Mouse (Mus musculus) heart, postnatal 25 days (tissue): ENCODE data around the gene Gm20481. TPM values are rescaled to one million over a fixed set of nuclear protein-coding genes. Genes with fewer than 3 reads are reported as not detected.
"Not testable (repeated sequence)": the region's sequence is repeated elsewhere in the genome, so short reads cannot be mapped to it uniquely, and the experiment has no call there.

Source experiments
- DNase-seq: peaks from one replicate; pipeline ENCODE4 v3.0.0; 2022; ENCODE audit warnings: low spot score
- intact Hi-C: fragments of 180-260 bp; cut with DNase I; formaldehyde crosslinking; loops from one replicate; pipeline ENCODE4 v1.15.1; 2025
- total RNA-seq, 2 experiments: library from RNA; stranded (reverse); gene quantifications; 2 replicates each; pipeline ENCODE4 v1.2.3; 2021

The Gm20481 gene
- total RNA-seq = not detected

DNA sequence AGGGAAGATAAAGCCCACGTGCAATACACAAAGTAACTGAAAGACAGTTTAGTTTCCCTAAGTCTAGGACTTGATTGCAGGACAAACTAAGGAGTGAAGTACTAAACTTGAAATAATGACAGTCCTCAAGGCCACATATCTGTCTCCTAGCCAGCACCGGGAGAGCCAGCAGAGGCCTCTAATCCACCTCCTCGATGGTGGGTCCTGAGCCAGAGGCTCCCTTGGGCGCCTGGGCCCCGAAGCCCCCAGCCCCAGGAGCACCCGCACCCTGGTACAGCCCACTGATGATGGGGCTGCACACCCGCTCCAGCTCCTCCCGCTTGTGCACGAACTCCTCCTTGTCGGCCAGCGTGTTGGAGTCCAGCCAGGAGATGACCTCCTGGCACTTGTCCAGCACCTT lies at the start of gene Gm20481:
Gene Gm20481, plus strand, starts transcription at position 91 of the 400 bp plus-strand sequence.
- DNase-seq, intact Hi-C loops: not testable (repeated sequence)

GRCm38 (mm10) chr17:34922939-34923338 lies 46.8 kb upstream of the Gm20481 start:
- no peak for DNase-seq
- intact Hi-C loops = no loop called here

DNA sequence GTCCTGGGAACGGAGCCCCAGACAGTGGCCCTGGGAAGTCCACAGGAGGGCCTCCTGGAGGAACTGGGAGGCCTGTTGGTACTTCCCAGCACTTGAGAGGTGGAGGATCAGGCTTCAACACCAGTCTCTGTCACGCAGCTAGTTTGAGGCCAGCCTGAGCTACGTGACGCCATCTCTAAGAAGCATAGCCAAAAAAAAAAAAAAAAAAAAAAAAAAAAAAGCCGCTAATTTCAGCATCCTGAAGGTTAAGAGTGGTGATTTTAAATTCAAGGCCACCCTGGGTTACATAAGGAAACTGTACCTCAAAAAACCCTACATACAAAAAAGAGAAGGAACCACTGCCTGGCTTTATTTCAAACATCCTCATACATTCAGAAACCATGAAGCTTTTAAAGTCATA lies 45.5 kb upstream of the Gm20481 start:
- DNase-seq = no peak
- intact Hi-C loops = no loop called here

GRCm38 (mm10) chr17:34927306-34928019 lies 42.2 kb upstream of the Gm20481 start:
- DNase-seq = no peak
- intact Hi-C loops = no loop called here

DNA sequence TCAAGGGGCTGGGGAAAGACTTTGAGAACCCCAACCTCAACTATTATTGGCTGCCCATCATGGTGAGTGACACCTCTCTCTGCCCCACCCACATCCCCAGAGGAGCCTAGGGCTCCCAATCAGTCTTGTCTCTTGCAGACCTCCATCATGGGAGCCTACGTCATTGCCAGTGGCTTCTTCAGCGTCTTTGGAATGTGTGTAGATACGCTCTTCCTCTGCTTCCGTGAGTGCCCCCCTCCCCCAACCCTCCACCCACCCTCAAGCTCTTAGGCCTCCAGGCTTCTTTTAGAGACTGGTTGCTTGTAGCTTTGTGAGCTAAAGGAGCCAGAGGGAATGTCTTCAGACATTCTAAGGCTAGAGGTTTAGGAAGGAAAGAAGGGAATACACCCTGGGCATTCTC lies 40.9 kb upstream of the Gm20481 start:
- intact Hi-C loops = no loop called here
- no peak for DNase-seq

GRCm38 (mm10) chr17:34931061-34931734 lies 38.5 kb upstream of the Gm20481 start, which contains the start of gene Neu1:
TSS of gene Neu1 (plus strand) at chr17:34931253.
- intact Hi-C loops = loop anchor here (2.0 to 10.0 kb wide), 2 partner anchors 22 to 54 kb away; partner anchors contain the start of gene Lsm2
- peak; percentile 98 for DNase-seq

GRCm38 (mm10) chr17:34931735-34932098 lies 38.0 kb upstream of the Gm20481 start:
- DNase-seq = no peak
- intact Hi-C loops = loop anchor here (2.0 to 10.0 kb wide), 2 partner anchors 21 to 53 kb away; partner anchors contain the start of gene Lsm2

DNA sequence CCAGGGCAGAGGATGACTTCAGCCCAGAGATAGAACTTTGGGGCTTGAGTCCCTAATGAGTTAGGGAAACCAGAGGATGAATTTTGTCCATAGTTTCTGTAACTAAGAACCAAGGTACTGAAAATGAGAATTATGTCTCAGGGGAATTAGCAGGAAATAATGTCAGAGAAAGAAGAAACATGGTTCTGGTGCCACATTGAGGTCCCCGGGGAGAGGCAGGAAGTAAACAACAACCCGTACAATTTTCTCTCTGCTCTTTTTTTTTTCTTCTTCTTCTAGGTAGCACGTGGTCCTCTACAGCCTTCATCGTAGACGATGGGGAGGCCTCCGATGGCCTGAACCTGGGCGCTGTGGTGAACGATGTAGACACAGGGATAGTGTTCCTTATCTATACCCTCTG lies 37.4 kb upstream of the Gm20481 start:
- DNase-seq = no peak
- intact Hi-C loops = loop anchor here (10.0 kb wide), 1 partner anchor 53 kb away; the partner anchor contains the start of gene Lsm2

- DNase-seq = no peak
- intact Hi-C loops = loop anchor here (10.0 kb wide), 1 partner anchor 51 kb away; the partner anchor contains the start of gene Lsm2
These were observed 35.7 kb upstream of the Gm20481 start for GRCm38 (mm10) chr17:34934031-34934430.

- intact Hi-C loops = loop anchor here (10.0 kb wide), 1 partner anchor 50 kb away; the partner anchor contains the start of gene Lsm2
- no peak for DNase-seq
These were observed 34.9 kb upstream of the Gm20481 start for GRCm38 (mm10) chr17:34934830-34935229.

- DNase-seq = no peak
- intact Hi-C loops = loop anchor here (10.0 kb wide), 1 partner anchor 47 kb away; the partner anchor contains the start of gene Lsm2
These were observed 31.7 kb upstream of the Gm20481 start for GRCm38 (mm10) chr17:34937960-34938505.

GRCm38 (mm10) chr17:34941344-34942041 lies 28.2 kb upstream of the Gm20481 start:
- intact Hi-C loops = no loop called here
- DNase-seq = no peak

DNA sequence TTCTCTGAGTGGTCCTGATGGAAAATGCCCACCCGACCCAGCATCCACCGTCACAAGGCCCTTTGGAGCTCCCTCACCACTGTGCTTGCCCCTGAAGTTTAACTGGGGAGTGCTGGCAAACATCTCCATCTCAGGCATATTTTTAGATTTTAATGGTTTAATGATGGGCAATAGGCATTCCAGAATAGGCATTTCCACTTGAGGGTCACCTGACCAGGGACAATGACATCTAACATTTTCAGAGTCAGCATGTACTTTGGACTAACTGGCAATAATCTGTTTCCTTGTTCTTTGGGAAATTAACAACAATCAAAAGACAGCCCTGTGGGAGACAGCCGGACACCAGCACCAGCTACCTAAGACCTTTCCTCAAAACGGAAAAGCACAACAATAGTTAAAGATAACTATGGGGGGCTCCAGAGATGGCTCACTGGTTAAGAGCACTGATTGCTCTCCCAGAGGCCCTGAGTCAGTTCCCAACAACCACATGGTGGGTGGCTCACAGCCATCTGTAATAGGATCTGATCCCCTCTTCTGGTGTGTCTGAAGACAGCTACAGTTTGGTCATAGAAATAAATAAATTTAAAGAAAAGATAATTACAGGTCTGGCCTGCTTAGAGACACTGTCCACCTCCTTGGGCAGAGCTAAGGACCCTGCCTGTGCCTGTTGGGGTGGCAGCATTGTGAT lies 26.4 kb upstream of the Gm20481 start:
- intact Hi-C loops = no loop called here
- DNase-seq = no peak

- intact Hi-C loops = no loop called here
- DNase-seq = no peak
These were observed 25.4 kb upstream of the Gm20481 start for GRCm38 (mm10) chr17:34944362-34944761.

- DNase-seq = no peak
- intact Hi-C loops = loop anchor here (1.0 kb wide), 1 partner anchor 90 kb away; no protein-coding TSS in a partner anchor
These were observed 23.1 kb upstream of the Gm20481 start for GRCm38 (mm10) chr17:34946486-34947140.

DNA sequence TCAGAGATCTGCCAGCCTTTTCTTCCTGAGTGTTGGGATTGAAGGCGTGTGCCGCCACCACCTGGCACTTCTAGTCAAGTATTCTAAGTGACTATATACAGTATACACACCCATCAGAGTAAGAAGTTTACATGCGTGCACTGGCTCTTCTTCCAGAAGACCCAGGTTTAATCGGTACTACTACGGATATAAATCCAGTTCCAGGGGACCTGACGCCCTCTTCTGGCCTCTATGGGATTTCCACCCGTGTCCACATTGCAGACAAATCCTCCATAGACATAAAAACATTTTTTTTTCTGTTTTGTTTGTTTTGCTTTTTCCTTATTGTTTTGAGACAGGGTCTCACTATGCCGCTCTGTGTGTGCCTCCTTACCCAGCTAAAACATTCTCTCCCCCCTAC lies 22.1 kb upstream of the Gm20481 start:
- no peak for DNase-seq
- intact Hi-C loops = no loop called here

- intact Hi-C loops = not testable (repeated sequence)
These were observed 20.8 kb upstream of the Gm20481 start for GRCm38 (mm10) chr17:34948721-34949552.

DNA sequence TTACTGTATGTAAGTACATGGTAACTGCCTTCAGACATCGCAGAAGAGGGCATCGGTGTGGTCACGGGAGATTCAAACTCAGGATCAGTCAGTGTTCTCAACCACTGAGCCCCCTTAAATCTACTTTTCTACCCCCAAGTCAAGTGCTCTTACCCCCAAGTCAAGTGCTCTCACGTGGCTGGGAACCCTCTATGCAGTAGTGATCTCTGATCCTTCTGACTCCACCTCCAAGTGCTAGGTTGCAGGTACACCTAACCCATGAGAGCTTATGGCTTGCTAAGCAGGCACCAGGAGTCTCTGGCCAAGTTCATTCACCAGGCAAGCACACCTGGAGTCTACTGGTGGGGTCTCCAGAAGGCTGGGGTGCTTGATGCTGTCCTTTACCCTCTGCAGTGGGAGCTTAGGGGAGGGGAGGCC lies 20.2 kb upstream of the Gm20481 start:
- intact Hi-C loops = no loop called here

More at GRCm38 (mm10) chr17:34948721-34949552, 20.8 kb upstream of the Gm20481 start:
- DNase-seq = not testable (repeated sequence)

More for the DNA sequence above, 20.2 kb upstream of the Gm20481 start:
- no peak for DNase-seq
